Mouse (Mus musculus) right cerebral cortex, adult 2 months (tissue): ENCODE results near the gene Ttc33.

Experiments used
- DNase-seq, 2 experiments: peaks; one replicate each; pipeline ENCODE4 v3.0.0; 2021 to 2022; ENCODE audit warnings: low spot score in 2 of 2

Ttc33 gene

DNA sequence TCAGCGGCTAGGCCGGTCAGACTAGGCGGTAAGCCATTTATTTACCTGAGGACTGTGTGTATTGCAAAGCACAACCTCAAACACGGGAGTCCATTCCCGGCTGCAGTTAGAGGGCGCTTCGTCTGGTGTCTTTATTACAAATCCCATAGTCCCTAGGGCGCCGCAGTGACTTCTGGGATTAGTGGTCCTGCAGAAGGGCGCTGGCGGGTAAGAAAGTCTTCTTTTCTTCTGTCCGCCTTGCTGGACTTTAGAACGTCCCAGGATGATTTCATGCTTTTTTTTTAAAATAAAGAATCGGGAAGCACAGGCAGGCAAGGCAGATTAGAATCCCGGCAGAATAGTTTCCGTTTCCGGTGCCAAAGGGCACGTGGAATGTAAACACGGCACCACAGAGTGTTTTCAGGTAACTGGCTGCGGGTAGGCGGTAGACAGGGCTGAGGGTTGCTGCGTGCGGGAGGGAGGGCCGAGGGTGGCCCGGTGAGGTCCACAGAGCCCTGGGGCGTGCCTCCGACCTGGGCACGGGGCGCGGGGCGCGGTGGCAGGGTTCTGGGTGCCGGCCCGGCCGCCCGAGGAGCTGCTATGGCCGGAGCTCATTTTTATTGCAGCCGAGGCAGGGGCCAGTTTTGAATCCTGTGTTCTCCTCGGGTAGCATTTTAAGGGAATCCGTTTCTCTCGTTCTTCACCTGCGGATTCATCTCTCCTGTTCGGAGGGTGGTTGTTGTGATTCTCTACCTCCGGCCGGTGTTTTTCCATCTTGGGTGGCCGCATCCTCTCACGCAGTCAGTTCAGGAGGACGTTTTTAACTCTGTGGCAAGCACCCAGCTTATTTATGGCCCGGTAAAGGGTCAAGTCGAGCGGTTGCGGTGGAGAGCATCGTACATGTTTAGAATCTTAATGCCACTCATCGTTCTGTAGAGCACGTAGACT lies at the start of gene Ttc33:
Gene Ttc33, plus strand, starts transcription at position 160 of the 927 bp plus-strand sequence.
- DNase-seq, result peak; percentile 86 to 89

DNA sequence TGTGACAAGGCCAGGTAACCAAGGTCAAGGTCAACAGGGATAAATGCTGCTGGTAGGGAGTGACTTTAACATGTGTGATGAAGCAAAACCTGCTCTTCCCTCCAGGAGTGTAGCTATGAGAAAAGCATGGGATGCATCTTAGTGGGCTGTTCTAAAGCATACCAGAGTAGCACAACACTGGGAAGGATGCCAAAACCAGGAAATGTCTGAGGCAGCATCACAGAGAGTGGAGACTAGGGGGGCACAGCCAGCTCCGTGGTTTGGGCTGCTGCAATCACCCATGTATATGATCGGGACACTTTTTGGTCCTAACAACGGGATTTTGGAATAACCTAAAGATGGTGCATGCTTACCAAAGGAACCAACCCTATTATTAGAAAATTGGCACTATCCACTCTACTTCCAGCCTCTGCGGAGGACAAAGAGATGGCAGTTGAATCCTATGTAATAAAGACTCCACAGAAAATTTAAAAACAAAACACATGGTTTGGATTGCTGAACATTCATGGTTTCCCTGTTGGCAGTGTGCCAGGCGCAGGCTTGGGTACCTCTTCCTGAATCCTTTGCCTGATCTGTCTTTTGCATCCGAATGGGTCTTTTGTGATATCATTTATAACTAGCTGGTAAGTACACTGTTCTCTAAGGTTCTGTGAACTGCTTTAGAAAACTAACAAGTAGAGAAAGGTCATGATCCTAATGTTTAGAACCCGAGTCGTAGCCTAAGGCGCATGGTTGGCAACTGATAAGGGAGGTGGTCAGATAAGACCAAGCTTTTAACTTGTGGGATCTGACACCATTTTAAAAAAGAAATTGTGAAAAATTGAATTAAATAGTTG lies 47.1 kb upstream of the Ttc33 start:
- no peak for DNase-seq

DNA sequence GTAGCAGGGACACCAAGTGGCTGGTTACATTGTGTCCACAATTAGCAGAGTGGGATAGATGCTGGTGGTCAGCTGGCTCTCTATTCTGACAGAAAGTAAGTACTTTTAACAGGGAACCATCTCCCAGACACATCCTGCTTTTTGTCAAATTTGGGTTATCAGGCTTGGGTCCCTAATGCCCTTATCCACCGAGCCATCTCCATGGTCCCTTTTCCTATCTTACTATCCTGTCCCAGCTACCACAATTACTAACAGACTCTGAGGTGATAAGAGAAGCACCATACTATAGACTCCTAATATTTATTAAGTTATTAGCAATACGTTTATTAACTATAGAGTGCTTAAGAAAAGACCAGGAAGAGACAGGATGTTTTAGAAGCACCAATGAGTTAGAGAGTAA lies 46.0 kb upstream of the Ttc33 start:
- DNase-seq, result no peak

DNA sequence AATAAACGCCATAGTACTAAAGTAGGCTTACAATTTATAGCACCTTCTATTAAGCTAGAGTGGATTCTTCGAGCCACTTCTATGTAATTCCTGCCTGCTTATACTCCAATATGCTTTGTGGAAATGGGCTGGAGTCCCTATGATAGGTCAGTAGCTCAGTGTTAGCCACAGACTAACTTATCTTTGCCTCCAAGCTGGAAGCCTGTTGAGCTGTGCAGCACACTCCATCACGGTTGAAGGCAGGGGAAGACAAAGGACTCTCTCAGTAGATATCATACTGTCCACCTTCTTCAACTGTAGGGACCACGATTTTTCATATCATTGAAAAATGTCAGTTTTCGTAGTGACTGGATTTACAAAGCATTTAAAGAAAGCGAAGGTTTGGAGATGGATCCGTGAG lies 45.5 kb upstream of the Ttc33 start:
- no peak for DNase-seq

DNA sequence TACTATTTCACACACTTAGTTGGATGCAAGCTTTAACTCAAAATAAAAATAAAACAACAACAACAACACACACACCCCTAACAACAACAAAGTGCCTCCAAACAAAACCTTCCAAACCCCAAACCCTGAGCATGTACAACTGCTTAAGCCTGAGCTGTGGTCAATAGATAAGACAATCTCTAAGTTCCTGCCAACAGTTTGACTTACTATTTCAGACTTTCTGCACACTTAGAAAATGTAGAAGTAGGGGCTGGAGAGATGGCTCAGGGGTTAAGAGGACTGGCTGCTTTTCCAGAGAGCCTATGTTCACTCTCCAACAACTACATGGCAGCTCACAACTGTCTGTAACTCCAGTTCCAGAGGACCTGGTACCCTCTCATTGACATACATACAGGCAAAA lies 45.0 kb upstream of the Ttc33 start:
- DNase-seq, result no peak

DNA sequence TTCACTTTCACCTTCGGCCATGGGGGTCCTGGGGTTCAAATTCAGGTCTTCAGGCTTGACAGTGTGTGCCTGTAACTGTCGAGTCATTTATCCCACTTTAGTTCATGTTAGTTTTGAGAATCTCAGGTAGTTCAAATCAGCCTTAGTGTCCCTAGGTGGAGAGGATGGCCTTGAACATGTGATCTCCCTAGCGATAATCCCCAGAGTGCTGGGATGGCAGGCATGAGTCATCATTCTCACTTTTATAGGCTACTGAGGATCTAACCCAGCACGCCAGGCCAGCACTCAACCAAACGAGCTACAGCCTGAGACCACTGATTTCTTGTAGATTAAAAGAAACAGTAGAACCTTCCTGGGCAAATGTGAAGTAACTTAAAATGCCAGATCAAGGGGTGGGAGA lies 43.3 kb upstream of the Ttc33 start:
- DNase-seq, result no peak

DNA sequence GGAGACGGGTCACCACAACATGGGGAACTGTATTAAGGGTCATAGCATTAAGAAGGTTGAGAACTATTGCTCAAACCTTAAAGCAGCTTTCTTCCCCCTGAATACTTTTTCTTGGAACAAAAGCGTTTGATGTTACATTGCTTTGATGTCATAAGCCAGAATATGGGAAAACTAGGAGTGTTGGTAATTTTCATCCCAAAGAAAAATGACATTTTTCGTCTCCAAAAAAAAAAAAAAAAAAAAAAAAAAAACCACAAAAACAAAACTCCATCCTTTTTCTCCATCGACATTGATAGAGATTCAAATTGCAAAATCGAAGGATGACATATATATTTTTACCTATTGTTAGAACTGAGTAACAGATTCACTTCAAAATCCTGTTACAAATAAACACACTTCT lies 42.6 kb upstream of the Ttc33 start:
- DNase-seq, result no peak

DNA sequence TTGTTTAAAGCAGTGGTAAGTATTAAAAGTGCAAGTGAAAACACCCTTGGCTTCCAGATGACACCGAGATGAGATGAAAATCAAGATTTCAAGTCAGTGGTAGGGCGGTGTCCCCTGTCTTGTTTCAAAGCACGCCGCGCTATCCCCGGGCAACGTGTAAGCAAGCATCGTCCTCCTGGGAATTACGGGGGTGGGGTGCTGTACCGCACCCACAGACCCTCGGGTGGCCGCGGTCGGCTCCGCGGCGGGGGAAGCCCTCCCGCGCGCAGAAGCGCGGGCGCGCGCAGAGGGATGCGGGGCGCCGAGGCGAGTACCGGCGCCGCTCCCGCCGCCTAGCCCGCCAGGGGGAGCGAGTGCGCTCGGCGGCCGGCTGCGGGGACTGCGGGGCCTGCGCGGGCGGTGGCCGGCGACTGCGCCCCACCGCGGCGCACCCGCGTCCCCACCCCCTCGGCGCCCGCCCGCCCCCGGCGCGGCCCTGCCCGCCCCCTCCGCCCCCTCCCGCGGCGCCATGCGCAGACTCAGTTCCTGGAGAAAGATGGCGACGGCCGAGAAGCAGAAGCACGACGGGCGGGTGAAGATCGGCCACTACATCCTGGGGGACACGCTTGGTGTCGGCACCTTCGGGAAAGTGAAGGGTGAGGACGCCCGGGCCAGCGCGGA lies 41.8 kb upstream of the Ttc33 start, which contains the start of gene Prkaa1:
Gene Prkaa1, plus strand, starts transcription at position 501 of the 660 bp plus-strand sequence.
- DNase-seq, result peak in 1 of 2 experiments; percentile 61

DNA sequence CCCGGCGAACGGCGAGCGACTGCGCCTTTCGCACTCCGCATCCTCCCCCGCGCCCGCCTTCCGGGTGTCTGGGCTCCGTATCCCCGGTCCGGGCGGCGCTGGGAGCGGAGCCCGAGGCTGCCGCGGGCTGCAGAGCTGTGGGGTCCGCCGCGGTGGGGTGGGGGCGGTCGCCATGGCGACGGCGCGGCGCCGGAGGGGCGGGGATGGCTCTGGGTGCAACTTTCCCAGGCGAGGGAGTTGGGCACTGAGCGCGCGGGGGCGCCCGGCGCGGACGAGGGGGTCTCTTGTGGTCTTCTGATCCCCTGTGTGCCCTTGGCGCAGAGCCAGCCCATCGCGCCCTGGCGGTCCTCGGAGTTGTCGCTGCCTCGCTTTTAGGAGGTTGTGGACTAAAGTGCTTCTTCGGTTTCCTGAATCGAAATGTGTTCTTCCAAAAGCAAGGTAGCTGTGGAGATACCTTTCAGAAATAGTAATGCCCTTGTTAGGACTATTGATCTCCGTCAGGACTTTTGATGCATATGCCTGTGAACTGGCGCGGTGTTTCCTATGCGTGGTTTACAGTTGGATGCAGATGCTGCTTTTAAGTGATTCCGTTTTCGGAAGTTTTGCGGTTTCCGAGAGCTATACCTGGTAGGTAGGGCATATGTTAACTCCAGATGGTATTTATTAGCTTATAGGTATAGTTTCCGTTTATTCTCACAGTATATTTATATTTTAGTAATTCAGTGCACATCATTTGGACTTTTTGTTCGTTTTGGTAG lies 41.1 kb upstream of the Ttc33 start:
- peak; percentile 67 to 70 for DNase-seq

DNA sequence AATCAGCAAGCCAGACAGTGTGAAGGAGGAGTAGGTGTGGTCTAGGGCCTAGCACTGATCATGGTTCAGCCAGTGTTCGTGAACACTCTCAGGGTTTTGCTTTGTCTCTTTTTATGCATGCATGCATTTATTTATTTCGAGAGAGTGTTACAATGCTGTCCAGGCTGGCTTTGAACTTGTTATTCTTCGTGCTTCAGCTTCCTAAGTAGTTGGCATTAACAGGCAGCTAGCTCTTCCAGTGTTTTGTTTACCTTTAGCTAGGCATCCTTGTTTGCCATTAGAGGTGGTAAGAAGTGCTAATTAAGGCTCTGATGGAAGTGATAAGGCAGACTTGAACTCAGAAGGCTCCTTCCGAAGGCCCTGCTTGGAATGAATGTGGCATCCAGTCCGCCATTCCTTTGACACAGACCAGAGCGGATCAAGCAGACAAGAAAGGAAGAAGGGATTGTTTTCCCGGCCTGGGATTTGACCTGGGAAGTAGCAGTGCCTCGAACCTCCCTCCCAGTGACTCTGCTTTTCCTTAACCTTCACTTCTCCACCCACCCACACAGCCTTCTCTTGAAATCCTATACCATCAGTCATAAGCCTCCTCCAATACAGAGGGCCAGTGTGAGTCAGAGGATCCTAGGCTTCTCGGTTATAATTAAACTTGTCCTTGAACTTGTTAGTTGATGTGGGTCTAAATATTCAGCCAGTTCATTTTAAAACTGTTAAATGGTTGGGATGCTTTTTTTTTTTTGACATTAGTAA lies 40.0 kb upstream of the Ttc33 start:
- no peak for DNase-seq

DNA sequence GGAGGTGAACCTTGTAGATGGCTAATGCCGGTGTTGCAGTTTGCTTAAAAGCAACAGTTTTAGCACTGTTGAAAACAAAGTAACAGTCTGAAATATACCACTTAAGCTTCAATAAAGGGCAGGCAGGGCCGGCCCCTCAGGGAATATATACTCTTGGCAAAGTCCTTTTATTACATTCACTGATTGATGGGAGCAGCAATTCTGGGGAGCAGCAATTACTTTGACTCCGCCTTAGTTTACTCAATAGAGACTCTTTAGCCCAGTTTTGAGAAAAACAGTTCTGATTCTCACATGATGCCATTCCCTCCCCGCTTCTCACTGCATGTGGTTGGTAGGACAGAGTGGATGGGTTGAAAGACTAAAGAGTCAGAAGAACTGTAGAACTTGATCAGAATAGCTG lies 36.1 kb upstream of the Ttc33 start:
- DNase-seq, result no peak

DNA sequence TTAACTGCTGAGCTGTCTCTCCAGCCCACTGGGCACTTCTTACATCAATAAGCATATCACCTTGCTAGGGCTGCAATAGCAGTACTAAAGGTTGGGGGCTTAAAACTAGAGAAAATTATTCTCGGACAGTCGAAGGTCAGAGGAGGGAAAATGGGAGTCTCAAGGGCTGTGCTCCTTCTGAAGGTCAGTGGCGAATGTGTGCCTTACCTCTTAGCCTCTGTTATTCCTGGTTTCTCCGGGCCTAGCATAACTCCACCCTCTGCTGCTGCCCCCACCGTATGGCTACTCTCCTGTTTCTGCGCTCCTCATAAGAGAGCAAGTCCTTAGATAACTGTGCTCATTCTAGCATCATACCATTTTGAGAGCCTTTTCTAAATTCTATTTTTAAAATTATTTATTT lies 33.2 kb upstream of the Ttc33 start:
- DNase-seq, result no peak

DNA sequence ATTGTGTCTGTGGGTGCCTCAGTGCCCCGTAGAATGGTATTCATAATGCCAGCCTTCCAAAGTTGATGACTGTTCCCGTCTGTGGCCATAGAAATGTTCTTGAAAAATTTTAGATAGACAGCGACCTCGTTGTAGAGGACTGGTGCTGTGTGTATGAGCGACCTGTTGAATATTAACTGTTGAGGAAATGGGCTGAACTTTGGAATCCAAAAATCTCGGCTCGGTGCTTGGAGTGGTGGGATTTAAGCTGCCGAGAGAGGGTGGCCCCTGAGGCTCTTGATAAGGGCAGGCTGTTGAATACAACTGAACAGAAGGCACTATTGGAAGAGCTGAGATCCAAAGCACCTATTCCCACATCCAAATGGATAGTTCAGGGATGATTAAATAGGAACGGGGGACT lies 30.7 kb upstream of the Ttc33 start:
- DNase-seq, result no peak

DNA sequence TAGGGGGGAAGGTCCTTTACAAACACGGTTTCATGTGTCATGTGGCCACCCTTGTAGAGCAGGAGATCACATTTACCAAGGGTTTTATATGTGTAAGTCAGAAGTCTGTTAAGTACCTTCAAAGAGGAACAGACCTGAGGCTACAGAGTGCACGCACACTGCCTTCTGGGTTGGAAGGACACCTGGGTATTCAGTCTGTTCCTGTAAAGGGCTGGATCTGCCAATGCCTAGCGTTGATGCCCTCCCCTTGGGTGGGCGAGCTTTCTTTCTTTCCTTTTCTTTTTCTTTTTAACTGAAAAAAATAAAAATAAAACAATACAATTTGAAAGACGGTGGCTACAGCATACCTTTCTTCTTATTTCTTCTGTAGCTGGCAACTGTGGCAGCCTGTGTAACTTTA lies 30.2 kb upstream of the Ttc33 start:
- no peak for DNase-seq

DNA sequence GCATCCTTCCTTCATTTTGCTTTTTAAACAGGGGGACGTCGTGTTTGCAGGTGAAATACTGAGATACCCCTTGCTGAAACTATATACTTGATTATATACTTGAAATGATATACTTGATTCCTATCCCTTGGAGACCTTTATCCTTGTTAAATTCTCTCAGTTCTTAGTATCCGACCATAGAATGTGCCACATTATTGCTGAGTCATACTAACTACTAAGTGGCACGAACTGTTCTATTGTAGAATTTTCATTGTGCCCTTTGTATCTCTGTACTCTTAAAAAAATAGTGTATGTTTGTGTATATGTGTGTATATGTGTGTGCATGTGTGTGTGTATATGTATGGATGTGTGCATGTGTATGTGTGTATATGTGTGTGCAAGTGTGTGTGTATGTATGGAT lies 29.0 kb upstream of the Ttc33 start:
- DNase-seq, result no peak

DNA sequence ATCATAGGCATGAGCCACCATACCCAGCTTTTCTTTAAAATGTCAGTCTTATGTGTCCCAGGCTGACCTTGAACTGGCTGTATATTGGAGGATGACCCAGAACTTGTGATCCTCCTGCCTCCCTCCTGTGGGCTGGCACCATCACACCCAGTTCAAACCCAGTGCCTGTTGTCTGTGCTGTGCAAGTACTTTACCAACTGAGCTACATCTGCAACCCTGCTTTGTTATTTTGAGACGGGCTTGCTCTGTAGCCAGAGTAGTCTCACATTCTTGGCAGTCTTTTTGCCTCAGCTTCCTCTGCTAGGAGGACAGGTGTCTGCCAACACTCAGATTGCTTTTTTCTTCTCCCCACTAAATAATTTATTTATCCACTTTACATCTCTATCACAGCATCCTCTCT lies 27.9 kb upstream of the Ttc33 start:
- DNase-seq, result no peak

DNA sequence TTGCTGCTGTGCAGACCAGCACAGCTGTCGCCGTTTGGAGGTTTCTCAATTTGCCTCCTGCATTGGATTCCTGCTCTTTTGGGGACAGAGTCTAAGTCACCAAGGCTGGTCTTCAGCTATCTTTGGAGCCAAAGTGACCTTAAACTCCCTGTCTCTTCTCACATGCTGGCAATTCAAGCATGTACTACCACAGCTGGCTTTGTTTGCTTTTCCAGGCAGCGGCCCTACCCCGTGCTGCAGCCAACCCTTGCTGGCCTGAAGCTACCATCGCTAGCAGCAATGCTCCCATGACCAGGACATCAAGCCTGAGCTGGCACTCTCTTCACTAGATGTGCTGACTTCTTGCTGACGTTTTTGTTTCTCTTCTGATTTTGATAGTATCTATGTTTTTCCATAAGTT lies 26.5 kb upstream of the Ttc33 start:
- DNase-seq, result no peak

DNA sequence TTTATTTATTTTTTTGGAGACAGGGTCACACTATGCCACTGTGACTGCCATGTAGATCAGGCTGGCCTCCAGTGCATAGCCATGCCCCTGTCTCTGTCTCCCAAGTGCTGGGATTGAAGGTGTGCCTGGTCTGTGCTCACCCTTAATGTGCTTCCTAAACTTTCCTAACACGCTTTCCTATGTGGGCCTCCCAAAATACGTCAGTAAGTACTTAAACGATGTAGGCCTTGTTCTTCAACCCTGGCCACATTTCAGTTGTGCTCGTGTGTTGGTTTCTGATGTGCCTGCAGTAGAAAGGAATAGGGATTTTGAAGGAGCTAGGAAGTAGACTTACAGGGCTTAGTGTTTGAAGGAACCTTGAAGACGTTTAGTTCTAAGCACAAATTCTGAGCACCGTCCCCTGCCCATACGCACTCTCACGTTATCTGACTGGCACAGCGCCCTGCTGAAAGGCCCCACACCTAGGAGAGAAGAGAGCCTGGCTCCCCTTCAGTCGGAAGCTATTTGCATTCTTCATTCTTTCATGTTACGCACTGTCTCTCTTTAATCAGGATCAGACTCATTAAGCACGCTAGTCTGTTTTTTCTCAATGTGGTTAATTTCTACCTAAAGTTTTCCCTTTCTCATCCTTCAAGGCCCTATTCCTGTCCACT lies 20.1 kb upstream of the Ttc33 start:
- DNase-seq, result no peak

DNA sequence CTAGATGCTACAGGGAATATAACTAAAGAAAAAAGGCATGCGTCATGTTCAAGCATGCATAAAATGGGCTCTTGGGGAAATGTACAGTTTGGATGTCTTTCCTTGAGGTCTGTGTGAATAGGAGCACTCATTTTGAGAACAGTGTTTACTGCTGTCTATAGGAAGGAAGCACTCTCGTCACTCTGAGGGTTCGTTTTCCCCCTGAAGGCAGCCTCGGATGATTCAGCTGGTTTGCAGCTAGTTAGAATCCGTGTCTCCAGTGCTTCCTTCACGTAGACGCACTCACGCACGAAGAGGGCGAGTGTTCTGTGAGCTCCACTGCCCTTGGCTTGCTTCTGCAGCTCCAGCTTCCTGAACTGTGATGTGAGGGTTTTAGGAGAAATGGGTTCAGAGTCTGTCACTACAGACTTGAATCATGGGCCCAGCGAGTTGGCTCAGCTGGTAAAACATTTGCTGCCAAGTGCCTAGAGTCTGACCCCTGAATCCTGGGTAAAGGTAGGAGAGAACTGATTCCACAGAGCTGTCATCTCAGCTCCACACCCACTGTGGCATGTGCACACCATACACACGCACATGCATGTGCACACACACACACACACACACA lies 12.0 kb upstream of the Ttc33 start:
- no peak for DNase-seq
